Mouse (Mus musculus): Measurements from ENCODE around the gene Tmem63a.

The Tmem63a gene

DNA sequence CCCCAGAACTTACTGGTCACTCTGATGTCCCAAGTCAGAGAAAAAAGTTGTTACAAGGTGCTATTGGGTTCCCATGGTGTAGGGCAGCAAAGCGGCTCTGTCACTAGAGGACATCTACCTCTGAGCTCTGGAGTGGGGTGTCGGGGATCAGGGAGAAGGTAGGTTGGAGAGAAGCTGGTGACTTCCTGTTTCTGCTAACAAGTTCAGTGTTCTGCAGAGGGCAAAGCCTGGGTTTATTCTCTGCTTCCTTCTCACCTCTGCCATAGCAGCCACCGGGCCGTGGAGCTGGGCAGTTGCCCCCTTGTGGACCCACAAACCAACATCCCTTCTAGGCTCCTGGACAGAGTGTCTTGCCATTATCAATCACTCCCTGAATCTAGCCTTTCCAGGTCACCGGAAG, 29.4 kb upstream of the Tmem63a start:
- ChIA-PET POLR2A (interaction anchor here in 2 of 4 experiments (0.7 to 21.1 kb wide), 10 partner anchors 8 to 62 kb away, joined by 3 to 373 read pairs (median 6); partner anchors contain the start of genes Pycr2 (in 2 of the 2), Lefty1 (in 1 of the 2), Sde2 (in 1 of the 2) and Tmem63a (in 1 of the 2)), CTCF (interaction anchor here in 1 of 4 experiments (0.5 kb wide), 1 partner anchor 62 kb away, joined by 3 read pairs; no protein-coding TSS in a partner anchor)

DNA sequence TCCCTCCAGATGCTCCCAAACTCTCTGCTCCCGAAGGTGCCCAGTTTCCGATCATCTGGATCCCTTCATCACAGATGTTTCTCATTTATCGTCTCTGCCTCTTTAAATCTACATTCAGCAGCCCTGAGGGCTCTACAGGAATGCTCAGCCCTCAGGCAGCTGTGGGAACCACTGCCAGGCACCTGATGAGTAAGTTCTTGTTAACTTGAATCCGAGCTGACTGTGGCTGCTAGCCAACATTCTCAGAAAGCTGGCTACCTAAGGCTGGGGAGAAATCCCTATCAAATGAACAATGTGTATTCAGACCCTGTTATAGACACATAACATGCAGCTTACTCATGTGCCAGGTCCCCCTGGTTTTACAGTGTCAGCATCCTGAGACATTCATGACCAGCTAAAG, 28.3 kb upstream of the Tmem63a start:
- CTCF ChIA-PET = interaction anchor here in 2 of 4 experiments (1.0 to 1.8 kb wide), 5 partner anchors 10 to 63 kb away, joined by 4 to 6 read pairs (median 5); partner anchors contain the start of gene Pycr2 (in 1 of the 2)
- POLR2A ChIA-PET = interaction anchor here (0.7 to 21.1 kb wide), 13 partner anchors 8 to 53 kb away, joined by 3 to 373 read pairs (median 4); partner anchors contain the start of genes Pycr2 (in 2 of the 4), Lefty1 (in 1 of the 4) and Tmem63a (in 1 of the 4)

DNA sequence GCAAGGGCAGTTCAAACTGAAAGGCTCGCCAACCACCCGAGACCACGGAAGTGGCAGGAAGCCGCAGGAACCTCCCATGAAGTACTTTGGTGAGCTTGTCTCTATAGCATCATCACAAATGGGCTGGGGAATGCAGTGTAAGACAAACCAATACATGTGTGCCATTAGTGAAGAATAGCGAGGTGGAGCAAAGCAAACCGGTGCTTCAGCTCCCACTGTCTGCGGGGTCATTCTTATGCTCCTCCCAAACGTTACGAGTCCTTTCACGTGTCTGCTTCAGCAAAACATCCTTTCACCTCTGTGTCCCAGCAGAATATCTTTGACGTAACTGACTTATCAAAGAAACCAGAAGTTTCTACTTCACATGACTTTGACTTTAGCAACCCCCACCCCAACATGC, 25.7 kb upstream of the Tmem63a start:
- CTCF ChIA-PET = interaction anchor here in 1 of 4 experiments (1.1 kb wide), 1 partner anchor 11 kb away, joined by 3 read pairs; no protein-coding TSS in a partner anchor

DNA sequence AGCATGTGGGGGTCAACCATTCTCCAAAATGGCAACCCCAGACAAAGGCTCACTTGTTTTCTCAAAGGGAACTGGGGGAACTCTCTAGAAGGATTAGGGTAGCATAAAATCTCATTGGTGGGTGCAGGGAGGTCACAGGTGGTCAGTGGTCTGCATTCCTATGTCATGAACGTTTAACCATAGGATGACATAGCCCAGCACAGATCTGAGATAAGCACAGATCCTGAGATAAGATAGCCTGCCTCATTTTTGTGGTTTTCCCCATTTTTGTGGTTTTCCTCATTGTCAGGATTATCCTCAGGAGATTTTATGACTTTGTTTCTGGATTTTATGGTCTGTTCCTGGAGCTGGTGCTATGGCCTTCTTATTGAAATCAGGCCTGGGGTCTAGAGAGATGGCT, 25.1 kb upstream of the Tmem63a start:
- CTCF ChIA-PET = interaction anchor here in 1 of 4 experiments (0.6 kb wide), 1 partner anchor 16 kb away, joined by 7 read pairs; no protein-coding TSS in a partner anchor
- POLR2A ChIA-PET = interaction anchor here in 2 of 4 experiments (0.6 to 21.1 kb wide), 5 partner anchors 12 to 28 kb away, joined by 3 to 373 read pairs (median 26); partner anchors contain the start of genes Lefty1 (in 1 of the 2), Pycr2 (in 1 of the 2) and Tmem63a (in 1 of the 2)

More for the DNA sequence above, 25.7 kb upstream of the Tmem63a start:
- POLR2A ChIA-PET = interaction anchor here in 3 of 4 experiments (0.5 to 21.1 kb wide), 14 partner anchors 8 to 133 kb away, joined by 3 to 373 read pairs (median 6); partner anchors contain the start of genes Lefty1 (in 2 of the 3), Pycr2 (in 2 of the 3), Tmem63a (in 2 of the 3) and Sde2 (in 1 of the 3)

DNA sequence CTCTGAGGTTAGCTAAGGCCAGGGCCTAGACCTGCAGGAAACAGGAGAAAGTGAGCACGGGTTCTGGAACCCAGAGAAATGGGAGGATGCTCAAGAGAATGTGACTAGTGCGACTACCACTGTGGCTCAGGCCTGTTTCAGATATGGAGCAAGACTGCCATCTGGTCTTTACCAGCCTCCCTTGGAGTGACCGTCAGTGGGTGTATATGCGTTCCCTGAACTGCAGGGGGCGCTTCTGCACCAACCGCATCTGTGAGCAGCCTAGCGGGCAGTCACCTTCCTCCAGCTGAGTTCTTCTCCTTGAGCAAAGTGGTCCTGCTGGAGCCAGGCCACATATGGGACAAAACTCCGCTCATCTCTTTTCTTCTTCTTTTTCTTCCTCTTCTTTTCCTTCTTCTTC, 22.5 kb upstream of the Tmem63a start:
- POLR2A ChIA-PET = interaction anchor here in 3 of 4 experiments (0.5 to 21.1 kb wide), 25 partner anchors 8 to 840 kb away, joined by 3 to 373 read pairs (median 3); partner anchors contain the start of genes Lefty1 (in 2 of the 3), Pycr2 (in 2 of the 3), Sde2 (in 1 of the 3) and Tmem63a (in 1 of the 3)

DNA sequence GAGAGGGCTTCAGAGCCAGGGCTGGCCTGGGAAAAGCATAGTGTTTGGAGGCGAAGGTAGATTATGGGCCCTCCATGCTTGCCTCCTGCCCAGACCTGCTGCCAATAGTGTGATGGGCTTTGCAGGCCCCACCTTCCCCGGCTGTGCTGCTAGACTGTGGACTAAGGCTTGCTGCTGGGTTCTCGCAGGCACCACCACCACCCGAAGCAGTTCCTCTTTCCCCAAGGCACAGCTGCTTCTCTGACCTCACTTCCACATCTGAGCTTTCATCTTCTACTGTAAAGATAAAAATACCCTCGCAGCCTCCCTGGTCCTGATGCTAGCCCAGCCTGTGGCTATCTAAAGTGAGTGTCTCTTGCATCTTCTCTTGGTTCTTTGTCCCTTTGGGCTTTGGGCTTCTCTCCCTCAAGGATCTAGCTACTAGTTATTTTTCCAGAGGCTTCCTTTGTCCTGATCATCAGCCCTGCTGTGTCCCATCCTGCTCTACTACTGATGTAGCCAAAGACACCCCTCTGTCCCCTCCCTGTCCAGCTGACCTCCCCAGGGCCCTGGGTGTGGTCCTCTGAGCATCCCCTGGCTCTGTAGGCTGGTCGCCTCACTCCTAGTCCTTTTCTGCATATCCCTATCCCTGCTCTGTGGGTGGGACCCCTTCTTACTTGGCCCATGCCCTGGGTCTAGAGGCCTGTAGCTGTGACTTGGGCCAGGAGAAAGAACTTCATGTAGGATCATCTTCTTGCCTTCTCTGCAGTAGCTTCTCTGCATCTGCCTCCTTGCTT, 19.7 kb upstream of the Tmem63a start:
- POLR2A ChIA-PET = interaction anchor here (0.5 to 21.1 kb wide), 46 partner anchors 8 to 1159 kb away, joined by 3 to 373 read pairs (median 4); partner anchors contain the start of genes Lefty1 (in 3 of the 4), Pycr2 (in 2 of the 4), Sde2 (in 2 of the 4) and Tmem63a (in 2 of the 4)
- CTCF ChIA-PET = interaction anchor here in 3 of 4 experiments (0.5 to 4.6 kb wide), 11 partner anchors 11 to 85 kb away, joined by 3 to 29 read pairs (median 3); no protein-coding TSS in a partner anchor

More for the DNA sequence above, 22.5 kb upstream of the Tmem63a start:
- CTCF ChIA-PET = interaction anchor here (0.6 to 2.0 kb wide), 37 partner anchors 8 to 142 kb away, joined by 3 to 17 read pairs (median 4); partner anchors contain the start of genes Pycr2 (in 2 of the 4), Lefty1 (in 1 of the 4) and Tmem63a (in 1 of the 4)

DNA sequence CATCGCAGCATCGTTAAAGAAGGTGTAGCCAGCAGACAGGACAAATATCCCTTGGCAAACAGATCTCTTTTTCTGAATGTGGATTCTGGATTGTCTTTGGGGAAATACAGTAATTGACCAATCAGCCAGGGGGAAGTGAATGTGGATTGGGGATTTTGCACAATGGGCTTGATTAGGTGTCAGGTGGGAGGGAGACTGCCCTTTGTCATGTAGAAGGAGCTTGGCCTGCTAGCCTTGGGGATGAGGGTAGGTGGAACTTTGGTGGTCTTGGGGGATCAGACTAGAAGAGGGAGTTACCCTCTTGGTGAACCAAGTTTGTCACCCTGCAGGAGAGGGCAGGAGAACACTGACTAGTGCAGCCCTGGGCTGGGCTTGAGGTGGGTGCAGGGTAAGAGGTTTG, 17.4 kb upstream of the Tmem63a start:
- POLR2A ChIA-PET = interaction anchor here (0.5 to 21.1 kb wide), 89 partner anchors 9 to 895 kb away, joined by 3 to 373 read pairs (median 5); partner anchors contain the start of genes Lefty1 (in 4 of the 4), Pycr2 (in 3 of the 4), Sde2 (in 3 of the 4) and Tmem63a (in 2 of the 4)
- CTCF ChIA-PET = interaction anchor here (0.5 to 4.6 kb wide), 20 partner anchors 9 to 86 kb away, joined by 3 to 29 read pairs (median 4); no protein-coding TSS in a partner anchor

DNA sequence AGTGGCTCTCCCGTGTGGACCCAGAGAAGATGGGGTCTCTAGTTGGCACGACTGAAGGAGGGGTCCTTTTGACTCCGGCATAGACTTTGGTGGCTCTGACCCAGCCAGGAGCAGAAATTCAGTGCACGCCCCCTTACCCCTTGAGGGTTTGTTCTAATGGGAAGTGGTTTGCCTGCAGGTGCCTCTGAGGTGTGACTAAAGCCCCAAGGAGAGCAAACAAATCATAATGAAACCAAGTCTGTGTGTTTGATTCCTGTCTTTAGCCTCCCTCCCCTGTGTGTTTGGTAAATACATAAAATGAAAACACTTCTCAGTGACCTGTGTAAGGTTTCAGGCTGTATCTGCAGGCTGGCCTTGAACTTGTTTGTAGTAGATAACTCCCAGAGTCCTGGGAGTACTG, 15.9 kb upstream of the Tmem63a start:
- POLR2A ChIA-PET = interaction anchor here in 3 of 4 experiments (0.7 to 21.1 kb wide), 23 partner anchors 10 to 287 kb away, joined by 3 to 373 read pairs (median 29); partner anchors contain the start of genes Lefty1 (in 3 of the 3), Pycr2 (in 2 of the 3), Sde2 (in 2 of the 3) and Tmem63a (in 2 of the 3)
- CTCF ChIA-PET = interaction anchor here in 1 of 4 experiments (0.6 kb wide), 1 partner anchor 504 kb away, joined by 3 read pairs; no protein-coding TSS in a partner anchor

DNA sequence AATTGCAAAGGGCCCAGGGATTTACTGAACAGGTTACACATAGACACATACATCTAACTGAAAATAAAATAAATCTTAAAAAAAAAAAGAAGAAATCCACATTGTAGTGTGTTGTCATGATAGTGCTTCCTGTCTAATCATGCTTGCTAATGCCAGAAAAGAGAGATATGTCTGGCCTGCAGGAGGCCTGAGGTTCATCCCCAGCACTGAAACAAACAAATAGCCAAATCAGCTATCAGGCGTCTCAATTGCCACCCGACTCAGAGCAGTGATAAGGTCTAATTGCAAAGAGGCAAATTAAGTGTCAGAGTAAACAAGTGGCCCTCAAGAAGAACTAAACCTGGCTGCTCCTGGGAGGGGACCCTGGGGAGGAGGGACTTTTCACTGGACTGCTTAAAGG, 12.5 kb upstream of the Tmem63a start:
- POLR2A ChIA-PET = interaction anchor here in 1 of 4 experiments (0.7 to 12.5 kb wide), 6 partner anchors 9 to 135 kb away, joined by 3 to 275 read pairs (median 3); partner anchors contain the start of gene Tmem63a
- CTCF ChIA-PET = interaction anchor here in 1 of 4 experiments (0.6 kb wide), 1 partner anchor 9 kb away, joined by 3 read pairs; no protein-coding TSS in a partner anchor

DNA sequence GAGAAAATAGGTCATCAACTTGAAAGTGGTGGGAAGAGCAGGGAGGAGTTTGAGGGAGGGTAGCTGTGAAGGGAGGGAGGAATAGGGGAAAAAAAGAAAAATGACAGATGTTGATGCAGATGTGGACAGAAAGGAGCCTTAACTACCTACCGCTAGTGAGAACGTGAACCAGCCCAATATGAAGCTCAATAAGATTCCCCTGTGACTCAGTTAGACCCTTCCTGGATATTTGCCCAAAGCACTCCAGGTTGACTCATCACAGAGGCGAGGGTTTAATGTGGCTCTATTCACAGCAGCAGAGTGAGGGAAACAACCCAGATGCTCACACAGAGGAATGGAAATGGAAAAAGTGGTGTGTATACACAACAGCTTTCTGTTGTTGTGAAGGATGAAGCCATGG, 11.0 kb upstream of the Tmem63a start:
- POLR2A ChIA-PET = interaction anchor here in 2 of 4 experiments (0.7 to 12.8 kb wide), 9 partner anchors 7 to 82 kb away, joined by 3 to 309 read pairs (median 3); partner anchors contain the start of genes Sde2 (in 1 of the 2) and Tmem63a (in 1 of the 2)
- CTCF ChIA-PET = interaction anchor here in 2 of 4 experiments (0.5 to 1.7 kb wide), 2 partner anchors 13 to 24 kb away, joined by 3 to 4 read pairs; no protein-coding TSS in a partner anchor

DNA sequence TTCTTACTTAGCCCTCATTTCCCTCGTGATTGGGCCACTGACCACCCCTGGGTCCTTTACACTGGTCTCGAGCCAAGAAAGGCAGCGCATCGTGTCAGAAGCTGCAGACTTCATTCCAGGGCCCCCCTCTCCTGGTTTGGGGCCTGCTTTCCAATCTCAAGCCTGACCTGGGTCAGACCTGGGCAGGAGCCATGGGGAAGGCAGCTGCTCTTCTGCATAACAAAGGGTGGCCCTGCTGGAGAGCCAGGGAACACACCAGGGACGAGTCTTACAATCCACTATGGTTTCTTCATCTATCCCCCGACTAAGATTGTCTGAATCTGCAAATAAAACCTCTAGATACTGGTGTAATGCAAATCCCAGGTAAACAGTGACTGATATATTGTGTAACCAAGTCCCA, 8.5 kb upstream of the Tmem63a start:
- POLR2A ChIA-PET = interaction anchor here (0.8 to 12.8 kb wide), 40 partner anchors 9 to 140 kb away, joined by 3 to 309 read pairs (median 7); partner anchors contain the start of genes Sde2 (in 3 of the 4), Pycr2 (in 2 of the 4), Tmem63a (in 2 of the 4) and Lefty2 (in 1 of the 4)
- CTCF ChIA-PET = interaction anchor here in 3 of 4 experiments (0.6 to 2.1 kb wide), 8 partner anchors 8 to 134 kb away, joined by 3 to 8 read pairs (median 4); partner anchors contain the start of gene Tmem63a (in 1 of the 3)

DNA sequence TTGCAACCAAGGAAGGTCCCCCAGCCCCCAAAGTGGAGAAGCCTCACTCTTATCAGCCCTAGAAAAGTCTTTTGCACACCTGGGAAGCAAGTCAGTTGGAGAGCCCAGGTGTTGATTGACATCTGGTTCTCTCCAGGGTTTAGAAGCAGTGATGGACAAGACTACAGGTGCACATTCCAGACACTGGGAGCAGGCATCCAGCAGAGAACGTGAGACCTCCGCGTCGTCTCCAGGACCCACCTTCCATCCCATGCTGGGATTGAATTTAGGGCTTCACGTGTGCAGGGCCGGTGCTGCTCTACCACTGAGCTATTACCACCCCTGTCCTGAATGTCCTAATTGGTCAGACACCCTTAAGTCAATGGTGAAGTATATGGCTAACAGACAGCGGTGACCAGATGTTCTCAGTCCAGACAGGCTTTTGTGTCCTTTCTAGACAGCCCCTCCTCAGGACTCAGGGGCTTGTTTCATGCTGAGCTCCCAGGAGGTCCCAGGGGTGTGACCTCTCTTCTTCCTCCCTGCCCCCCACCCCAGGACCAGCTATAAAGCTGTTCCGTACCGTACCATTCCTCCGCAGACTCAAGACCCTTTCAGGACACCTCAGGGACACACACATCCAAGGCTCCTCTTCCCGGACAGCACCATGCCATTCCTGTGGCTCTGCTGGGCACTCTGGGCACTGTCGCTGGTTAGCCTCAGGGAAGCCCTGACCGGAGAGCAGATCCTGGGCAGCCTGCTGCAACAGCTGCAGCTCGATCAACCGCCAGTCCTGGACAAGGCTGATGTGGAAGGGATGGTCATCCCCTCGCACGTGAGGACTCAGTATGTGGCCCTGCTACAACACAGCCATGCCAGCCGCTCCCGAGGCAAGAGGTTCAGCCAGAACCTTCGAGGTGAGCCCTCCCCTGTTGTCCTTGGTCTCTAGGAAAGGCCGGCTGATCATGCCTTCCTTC, 7.4 kb upstream of the Tmem63a start, which contains the start of gene Lefty1:
Gene Lefty1, plus strand, starts transcription at position 556 of the 953 bp plus-strand sequence.
- CTCF ChIA-PET = interaction anchor here (0.5 to 2.1 kb wide), 16 partner anchors 7 to 609 kb away, joined by 3 to 8 read pairs (median 4); partner anchors contain the start of gene Tmem63a (in 1 of the 4)

DNA sequence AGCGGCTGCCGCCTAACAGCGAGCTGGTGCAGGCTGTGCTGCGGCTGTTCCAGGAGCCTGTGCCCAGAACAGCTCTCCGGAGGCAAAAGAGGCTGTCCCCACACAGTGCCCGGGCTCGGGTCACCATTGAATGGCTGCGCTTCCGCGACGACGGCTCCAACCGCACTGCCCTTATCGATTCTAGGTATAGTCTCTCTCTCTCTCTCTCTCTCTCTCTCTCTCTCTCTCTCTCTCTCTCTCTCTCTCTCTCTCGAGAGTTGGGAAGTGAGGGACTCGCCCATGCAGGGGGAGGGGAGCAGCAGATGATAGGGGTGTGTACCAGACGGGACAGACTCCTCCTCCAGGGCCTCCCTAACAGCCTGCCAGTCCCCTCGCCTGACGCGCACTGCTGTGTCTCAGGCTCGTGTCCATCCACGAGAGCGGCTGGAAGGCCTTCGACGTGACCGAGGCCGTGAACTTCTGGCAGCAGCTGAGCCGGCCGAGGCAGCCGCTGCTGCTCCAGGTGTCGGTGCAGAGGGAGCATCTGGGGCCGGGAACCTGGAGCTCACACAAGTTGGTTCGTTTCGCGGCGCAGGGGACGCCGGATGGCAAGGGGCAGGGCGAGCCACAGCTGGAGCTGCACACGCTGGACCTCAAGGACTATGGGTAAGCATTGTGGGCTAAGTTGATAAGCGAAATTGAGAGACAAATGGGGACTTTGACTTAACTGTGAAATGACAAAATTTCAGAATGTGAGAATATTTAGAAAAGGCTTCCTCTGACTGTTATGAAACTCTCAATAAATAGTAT, 5.3 kb upstream of the Tmem63a start:
- POLR2A ChIA-PET = interaction anchor here in 3 of 4 experiments (0.5 to 12.8 kb wide), 25 partner anchors 9 to 1245 kb away, joined by 3 to 309 read pairs (median 5); partner anchors contain the start of gene Pycr2 (in 1 of the 3)

More for the DNA sequence above, 7.4 kb upstream of the Tmem63a start, which contains the start of gene Lefty1:
- POLR2A ChIA-PET = interaction anchor here (0.6 to 12.8 kb wide), 59 partner anchors 8 to 300 kb away, joined by 3 to 309 read pairs (median 4); partner anchors contain the start of genes Lefty2 (in 3 of the 4), Pycr2 (in 3 of the 4), Sde2 (in 3 of the 4) and Tmem63a (in 2 of the 4)

DNA sequence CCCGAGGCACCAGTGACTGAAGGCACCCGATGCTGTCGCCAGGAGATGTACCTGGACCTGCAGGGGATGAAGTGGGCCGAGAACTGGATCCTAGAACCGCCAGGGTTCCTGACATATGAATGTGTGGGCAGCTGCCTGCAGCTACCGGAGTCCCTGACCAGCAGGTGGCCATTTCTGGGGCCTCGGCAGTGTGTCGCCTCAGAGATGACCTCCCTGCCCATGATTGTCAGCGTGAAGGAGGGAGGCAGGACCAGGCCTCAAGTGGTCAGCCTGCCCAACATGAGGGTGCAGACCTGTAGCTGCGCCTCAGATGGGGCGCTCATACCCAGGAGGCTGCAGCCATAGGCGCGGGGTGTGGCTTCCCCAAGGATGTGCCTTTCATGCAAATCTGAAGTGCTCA, 4.5 kb upstream of the Tmem63a start:
- POLR2A ChIA-PET = interaction anchor here in 3 of 4 experiments (0.6 to 12.8 kb wide), 18 partner anchors 8 to 1039 kb away, joined by 3 to 309 read pairs (median 5); partner anchors contain the start of gene Pycr2 (in 1 of the 3)
- CTCF ChIA-PET = interaction anchor here in 3 of 4 experiments (0.6 to 1.5 kb wide), 7 partner anchors 13 to 345 kb away, joined by 3 to 5 read pairs (median 3); no protein-coding TSS in a partner anchor

More for the DNA sequence above, 5.3 kb upstream of the Tmem63a start:
- CTCF ChIA-PET = interaction anchor here in 2 of 4 experiments (0.9 to 1.5 kb wide), 7 partner anchors 12 to 73 kb away, joined by 3 to 5 read pairs (median 3); partner anchors contain the start of gene Pycr2 (in 1 of the 2)

DNA sequence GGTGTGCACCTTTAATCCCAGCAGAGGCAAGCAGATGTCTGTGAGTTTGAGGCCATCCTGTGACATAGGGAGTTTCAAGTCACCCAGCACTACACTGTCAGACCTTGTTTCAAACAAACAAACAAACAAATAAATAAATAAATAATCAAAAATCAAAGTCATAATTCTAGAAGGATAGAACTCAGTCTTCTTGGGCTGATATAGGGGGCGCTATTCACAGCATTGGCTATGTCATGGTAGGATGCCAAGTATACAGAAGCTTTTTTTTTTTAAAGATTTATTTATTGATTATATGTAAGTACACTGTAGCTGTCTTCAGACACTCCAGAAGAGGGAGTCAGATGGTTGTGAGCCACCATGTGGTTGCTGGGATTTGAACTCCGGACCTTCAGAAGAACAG, 3.4 kb upstream of the Tmem63a start:
- POLR2A ChIA-PET = interaction anchor here in 3 of 4 experiments (0.9 to 12.8 kb wide), 14 partner anchors 9 to 63 kb away, joined by 3 to 309 read pairs (median 7); partner anchors contain the start of gene Pycr2 (in 1 of the 3)
- CTCF ChIA-PET = interaction anchor here (0.5 to 1.1 kb wide), 8 partner anchors 9 to 423 kb away, joined by 3 to 6 read pairs (median 4); no protein-coding TSS in a partner anchor
